Mouse (Mus musculus) spleen, adult 12 weeks (tissue): ENCODE data around the gene Klk4.

Experiments used
- DNase-seq: peaks from one replicate; pipeline ENCODE4 v3.0.0; 2022; ENCODE audit warnings: low spot score

The Klk4 gene

GRCm38 (mm10) chr7:43919559-43920451 is 38.8 kb downstream of the Klk4 start:
- no peak for DNase-seq

DNA sequence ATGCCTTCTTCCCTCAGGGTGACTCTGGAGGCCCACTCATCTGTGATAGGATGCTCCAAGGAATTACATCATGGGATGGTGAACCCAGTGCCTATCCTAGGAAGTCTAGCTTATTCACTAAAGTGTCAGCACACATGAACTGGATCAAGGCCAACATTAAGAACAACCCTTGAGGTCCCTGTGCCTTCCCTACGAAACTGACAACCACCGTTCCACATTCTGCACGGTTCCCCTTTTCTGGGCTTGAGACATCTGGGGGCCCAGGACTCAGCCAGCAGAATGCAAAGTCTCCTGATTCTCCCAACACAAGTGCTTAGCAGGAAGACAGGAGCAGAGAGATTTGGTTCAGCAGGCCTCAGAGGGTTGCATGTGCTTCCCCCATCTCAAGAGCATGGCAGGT is 39.6 kb downstream of the Klk4 start:
- DNase-seq = no peak

- no peak for DNase-seq
Observed at GRCm38 (mm10) chr7:43921087-43921486, 40.1 kb downstream of the Klk4 start.

DNA sequence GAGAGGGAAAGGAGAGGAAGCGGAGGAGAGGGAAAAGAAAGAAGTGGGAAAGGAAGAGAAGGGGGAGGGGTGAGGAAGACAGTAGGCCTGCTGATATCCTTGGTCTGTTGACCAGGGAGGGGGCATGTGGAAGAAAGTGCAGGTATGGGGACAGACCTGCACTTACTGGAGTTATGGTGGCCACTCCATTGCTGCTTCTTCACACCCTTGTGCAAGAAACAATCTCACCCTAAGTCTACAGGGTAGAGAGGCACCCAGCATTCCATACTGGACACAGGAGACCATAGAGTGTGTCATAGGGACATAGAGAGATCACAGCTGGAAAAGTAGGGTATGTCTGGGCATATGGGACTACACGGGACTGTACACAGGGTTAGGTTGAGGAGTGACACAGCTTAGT is 41.0 kb downstream of the Klk4 start:
- no peak for DNase-seq

DNA sequence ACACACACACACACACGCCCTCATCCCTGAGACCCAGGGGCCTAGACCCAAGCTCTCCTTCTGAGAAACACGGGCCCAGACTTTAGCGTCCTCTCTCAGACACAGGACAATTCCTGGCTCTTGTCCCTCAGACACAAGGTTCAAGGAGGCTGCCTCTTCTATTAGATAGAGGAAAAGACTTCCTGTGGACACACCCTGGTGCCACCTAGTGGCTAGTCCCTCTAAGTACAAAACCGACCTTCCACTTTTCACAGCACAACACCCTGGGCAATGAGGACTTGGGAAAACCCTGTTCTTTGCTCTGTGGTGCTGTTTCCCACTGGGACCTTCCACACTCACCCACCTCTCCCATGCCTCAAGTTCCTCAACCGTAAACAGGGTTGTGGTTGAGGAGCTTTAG is 45.0 kb downstream of the Klk4 start:
- no peak for DNase-seq

DNA sequence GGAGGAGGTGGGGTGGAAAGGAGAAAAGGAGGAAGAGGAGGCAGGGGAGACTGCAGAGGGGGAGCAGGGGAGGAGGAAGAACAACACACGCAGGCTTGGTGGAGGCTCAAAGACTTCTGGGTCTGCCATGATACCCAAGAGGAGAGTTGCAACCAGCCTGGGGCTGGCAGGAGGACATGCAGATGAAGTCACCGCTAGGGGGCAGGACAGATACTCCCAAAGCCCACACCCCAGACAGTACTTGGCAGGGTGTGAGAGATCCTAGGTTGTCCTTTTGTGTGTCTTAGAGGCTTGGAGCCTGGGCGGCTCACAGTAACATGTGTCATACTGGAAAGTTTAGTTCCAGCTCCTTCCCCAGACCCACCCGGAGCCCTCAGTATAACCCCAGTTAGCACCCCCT is 47.6 kb downstream of the Klk4 start:
- DNase-seq = no peak

DNA sequence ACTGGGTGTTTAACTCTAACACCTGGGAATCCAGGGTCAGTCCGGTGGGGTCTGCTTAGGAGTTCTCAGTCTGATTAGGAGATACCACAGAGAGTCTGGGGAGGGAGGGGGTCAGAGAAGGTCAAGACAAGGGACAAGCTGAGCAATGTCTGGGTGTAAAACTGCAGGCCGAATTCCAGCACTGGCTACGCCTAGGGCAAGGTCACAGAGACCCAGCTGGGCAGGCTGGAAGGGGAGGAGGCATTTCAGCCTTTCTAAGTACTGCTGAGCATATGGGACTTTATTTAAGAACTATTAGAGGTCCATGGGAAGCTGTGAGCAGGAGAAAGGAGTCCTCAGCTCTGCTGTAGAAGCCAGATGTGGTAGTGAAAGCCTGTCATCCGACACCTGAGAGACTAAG is 51.4 kb downstream of the Klk4 start:
- no peak for DNase-seq

GRCm38 (mm10) chr7:43933440-43933839 is 52.5 kb downstream of the Klk4 start, which contains the start of gene Klk15:
Gene Klk15, plus strand, starts transcription at chr7:43933740.
- DNase-seq = no peak

DNA sequence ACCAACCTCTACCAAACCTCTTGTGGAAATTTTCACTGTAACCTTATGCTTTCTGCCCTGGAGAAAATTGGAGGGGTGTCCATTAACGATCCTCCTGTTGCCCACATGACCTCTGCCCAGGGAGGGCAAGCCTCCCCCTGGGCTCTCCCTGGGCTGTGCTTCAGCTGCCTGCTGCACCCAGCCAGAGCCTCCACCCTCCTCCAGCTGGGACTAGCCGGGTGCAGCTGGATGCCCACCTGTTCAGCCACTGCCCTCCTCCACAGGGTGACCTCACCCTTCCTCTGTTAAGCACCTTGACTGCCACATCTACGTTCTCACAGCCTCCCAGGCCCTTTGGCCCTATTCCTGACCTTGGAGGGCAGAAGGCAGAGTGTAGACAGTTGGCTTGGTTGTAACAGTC is 53.8 kb downstream of the Klk4 start:
- DNase-seq = no peak
